Mouse (Mus musculus): ENCODE data around the gene Dpf3. TPM values are rescaled to one million over a fixed set of nuclear protein-coding genes. Genes with fewer than 3 reads are reported as not detected.
A peak's percentile ranks its signal among the peaks of the same experiment; 100 is the strongest.

Gene Dpf3
- 1 to 10 TPM; 6.0 to 7.0 TPM for total RNA-seq (2021)
- long read RNA-seq, experiment 1, partial matches to known transcripts, result 0 of 1 reads
- long read RNA-seq, experiment 1, other reads (novel, unspliced or antisense), result 1 of 1 reads
- long read RNA-seq, experiment 2, partial matches to known transcripts, result 0 of 4 reads
- long read RNA-seq, experiment 2, other reads (novel, unspliced or antisense), result 4 of 4 reads

GRCm38 (mm10) chr12:83487476-83487991, at the start of gene Dpf3:
Gene Dpf3 (minus strand): TSS chr12:83487716.
- H3K27ac ChIP-seq, result peak within 1 kb of the TSS; percentile 73
- peak; percentile 92 to 95 for DNase-seq (ENCODE audit: extremely low spot score in 1 of 2, low spot score in 2 of 2)
- intact Hi-C loops (cut with DNase I), result loop anchor here (1.0 to 5.0 kb wide), 4 partner anchors 145 to 319 kb away; no protein-coding TSS in a partner anchor
- H3K4me3 ChIP-seq, result peak within 1 kb of the TSS; percentile 74
- TF ChIP-seq CTCF (IDR thresholded peaks at IDR 0.05), result no peak; the same call in 1 of the 2 replicates

- no peak for DNase-seq (ENCODE audit: extremely low spot score in 1 of 2, low spot score in 2 of 2)
- Histone ChIP-seq H3K27ac (no peak overlapping the region), H3K4me3 (no peak overlapping the region)
- intact Hi-C loops (cut with DNase I), result no loop called here
- TF ChIP-seq CTCF (IDR thresholded peaks at IDR 0.05), result no peak
Measured at GRCm38 (mm10) chr12:83536039-83536438, 48.5 kb upstream of the Dpf3 start.

- intact Hi-C loops (cut with DNase I), result no loop called here
- H3K4me3 ChIP-seq, result no peak overlapping the region
- TF ChIP-seq CTCF (IDR thresholded peaks at IDR 0.05), result no peak
- no peak for DNase-seq (ENCODE audit: extremely low spot score in 1 of 2, low spot score in 2 of 2)
- H3K27ac ChIP-seq, result peak overlapping the region; percentile 50
Measured at GRCm38 (mm10) chr12:83535428-83535827, 47.9 kb upstream of the Dpf3 start.

GRCm38 (mm10) chr12:83534190-83534589, 46.7 kb upstream of the Dpf3 start:
- no peak for TF ChIP-seq CTCF (IDR thresholded peaks at IDR 0.05)
- intact Hi-C loops (cut with DNase I), result no loop called here
- H3K27ac ChIP-seq, result no peak overlapping the region; the same call in 1 of the 2 replicates
- H3K4me3 ChIP-seq, result no peak overlapping the region
- no peak for DNase-seq (ENCODE audit: extremely low spot score in 1 of 2, low spot score in 2 of 2)

GRCm38 (mm10) chr12:83532966-83533365, 45.5 kb upstream of the Dpf3 start:
- H3K4me3 ChIP-seq, result no peak overlapping the region
- no peak for TF ChIP-seq CTCF (IDR thresholded peaks at IDR 0.05)
- intact Hi-C loops (cut with DNase I), result no loop called here
- DNase-seq (ENCODE audit: extremely low spot score in 1 of 2, low spot score in 2 of 2), result no peak
- no peak overlapping the region for H3K27ac ChIP-seq

GRCm38 (mm10) chr12:83531992-83532391, 44.5 kb upstream of the Dpf3 start:
- no peak for TF ChIP-seq CTCF (IDR thresholded peaks at IDR 0.05)
- Histone ChIP-seq H3K27ac (no peak overlapping the region), H3K4me3 (no peak overlapping the region)
- intact Hi-C loops (cut with DNase I), result no loop called here
- DNase-seq (ENCODE audit: extremely low spot score in 1 of 2, low spot score in 2 of 2), result no peak

GRCm38 (mm10) chr12:83528665-83529064, 41.1 kb upstream of the Dpf3 start:
- no peak for TF ChIP-seq CTCF (IDR thresholded peaks at IDR 0.05)

GRCm38 (mm10) chr12:83527816-83528215, 40.3 kb upstream of the Dpf3 start:
- no peak for TF ChIP-seq CTCF (IDR thresholded peaks at IDR 0.05)
- Histone ChIP-seq H3K4me3 (no peak overlapping the region), H3K27ac (no peak overlapping the region)
- intact Hi-C loops (cut with DNase I), result no loop called here
- DNase-seq (ENCODE audit: extremely low spot score in 1 of 2, low spot score in 2 of 2), result no peak

More at GRCm38 (mm10) chr12:83528665-83529064, 41.1 kb upstream of the Dpf3 start:
- Histone ChIP-seq H3K27ac (no peak overlapping the region), H3K4me3 (no peak overlapping the region)
- DNase-seq (ENCODE audit: extremely low spot score in 1 of 2, low spot score in 2 of 2), result no peak
- intact Hi-C loops (cut with DNase I), result no loop called here

- Histone ChIP-seq H3K4me3 (no peak overlapping the region), H3K27ac (no peak overlapping the region; the same call in 1 of the 2 replicates)
- no peak for TF ChIP-seq CTCF (IDR thresholded peaks at IDR 0.05)
- intact Hi-C loops (cut with DNase I), result no loop called here
- no peak for DNase-seq (ENCODE audit: extremely low spot score in 1 of 2, low spot score in 2 of 2)
Measured at GRCm38 (mm10) chr12:83525822-83526544, 38.5 kb upstream of the Dpf3 start.

GRCm38 (mm10) chr12:83524329-83524728, 36.8 kb upstream of the Dpf3 start:
- DNase-seq (ENCODE audit: extremely low spot score in 1 of 2, low spot score in 2 of 2), result no peak
- no peak overlapping the region for H3K27ac ChIP-seq
- intact Hi-C loops (cut with DNase I), result no loop called here
- TF ChIP-seq CTCF (IDR thresholded peaks at IDR 0.05), result no peak; the same call in none of the 2 replicates
- H3K4me3 ChIP-seq, result no peak overlapping the region

GRCm38 (mm10) chr12:83523892-83524291, 36.4 kb upstream of the Dpf3 start:
- no peak overlapping the region for H3K27ac ChIP-seq
- TF ChIP-seq CTCF (IDR thresholded peaks at IDR 0.05), result no peak
- DNase-seq (ENCODE audit: extremely low spot score in 1 of 2, low spot score in 2 of 2), result no peak
- H3K4me3 ChIP-seq, result no peak overlapping the region
- intact Hi-C loops (cut with DNase I), result no loop called here

- no peak for DNase-seq (ENCODE audit: extremely low spot score in 1 of 2, low spot score in 2 of 2)
- TF ChIP-seq CTCF (IDR thresholded peaks at IDR 0.05), result no peak
- Histone ChIP-seq H3K27ac (no peak overlapping the region), H3K4me3 (no peak overlapping the region)
- intact Hi-C loops (cut with DNase I), result no loop called here
Measured at GRCm38 (mm10) chr12:83523056-83523455, 35.5 kb upstream of the Dpf3 start.

Data from left cerebral cortex, adult 2 months (tissue).